Mouse (Mus musculus): Measurements from ENCODE around the gene Scd2. TPM values are rescaled to one million over a fixed set of nuclear protein-coding genes. Genes with fewer than 3 reads are reported as not detected.

Scd2 gene
- polyA plus RNA-seq, 1 experiment from 2014 or later, result 6.2 TPM

DNA sequence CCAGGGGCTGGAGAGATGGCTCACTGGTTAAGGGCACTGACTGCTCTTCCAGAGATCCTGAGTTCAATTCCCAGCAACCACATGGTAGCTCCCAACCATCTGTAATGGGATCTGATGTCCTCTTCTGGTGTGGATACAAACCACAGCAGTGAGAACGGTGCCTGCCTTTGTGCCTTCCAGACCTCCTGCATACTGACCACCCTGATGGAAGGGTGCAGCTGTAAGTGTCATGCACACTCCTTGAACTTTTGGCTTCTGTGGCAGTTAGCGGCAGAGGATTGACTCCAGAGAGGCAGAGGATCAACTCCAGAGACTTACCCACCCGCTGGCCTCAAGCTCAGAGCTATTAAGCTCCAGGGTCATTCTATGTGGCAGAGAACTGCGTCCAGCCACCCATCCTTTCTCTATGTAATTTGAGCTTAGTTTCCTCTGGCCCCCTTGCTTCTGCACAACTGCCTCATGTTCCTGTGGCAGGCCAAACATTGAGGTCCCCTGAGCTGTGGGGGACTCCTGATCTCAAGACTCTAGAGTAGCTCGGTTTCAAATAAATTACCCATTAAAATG lies 23.4 kb downstream of the Scd2 start:
- H3K4me1 ChIP-seq (ENCODE audit: insufficient read depth), result peaks cover 12% of the 10 kb centered on the region
- WGBS (ENCODE audit: insufficient replicate concordance), result 76% methylated on average over 5 of the region's 5 CpGs
- TF ChIP-seq EP300 (IDR thresholded peaks at IDR 0.05; ENCODE audit: low read depth), result no peak
- no peak for TF ChIP-seq CTCF (IDR thresholded peaks at IDR 0.05; ENCODE audit: low read depth)

DNA sequence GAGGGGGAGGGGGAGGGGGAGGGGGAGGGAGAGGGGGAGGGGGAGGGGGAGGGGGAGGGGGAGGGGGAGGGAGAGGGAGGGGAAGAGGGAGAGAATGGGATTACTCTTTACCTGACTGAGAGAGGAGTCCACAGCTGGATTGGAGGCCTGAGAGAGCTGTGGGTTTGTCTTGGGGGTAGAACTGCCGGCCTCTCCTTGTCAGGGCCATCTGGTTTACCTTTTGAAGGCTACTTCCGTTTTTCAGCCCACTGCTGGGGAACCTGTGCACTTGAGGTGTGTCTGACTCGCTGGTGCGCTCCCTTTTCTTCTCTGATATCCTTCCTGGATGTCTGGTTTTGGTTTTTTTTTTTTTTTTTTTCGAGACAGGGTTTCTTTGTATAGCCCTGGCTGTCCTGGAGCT lies 23.9 kb downstream of the Scd2 start:
- no peak for TF ChIP-seq EP300 (IDR thresholded peaks at IDR 0.05; ENCODE audit: low read depth)
- 71% methylated on average over 5 of the region's 5 CpGs for WGBS (ENCODE audit: insufficient replicate concordance)

More for the DNA sequence above, 23.4 kb downstream of the Scd2 start:
- H3K9me3 ChIP-seq (ENCODE audit: low read length), result no peaks in the 10 kb centered on the region; the same call in 1 of the 2 replicates
- no peak overlapping the region for H3K4me2 ChIP-seq (ENCODE audit: low read depth, low read length)
- H3K27ac ChIP-seq (ENCODE audit: low read depth), result no peak overlapping the region
- ATAC-seq (no peak), DNase-seq (no peak)
- no peak overlapping the region for H3K4me3 ChIP-seq (ENCODE audit: low read depth, low read length)
- H3K36me3 ChIP-seq (replicated peaks; ENCODE audit: insufficient read depth, low read length), result no peaks in the 10 kb centered on the region
- no peaks in the 10 kb centered on the region for H3K27me3 ChIP-seq (ENCODE audit: insufficient read depth, low read length)
- H3K9ac ChIP-seq (replicated peaks), result no peak overlapping the region

GRCm38 (mm10) chr19:44318545-44318944 lies 25.1 kb downstream of the Scd2 start:
- Histone ChIP-seq H3K36me3 (replicated peaks; ENCODE audit: insufficient read depth, low read length) (no peaks in the 10 kb centered on the region), H3K9me3 (ENCODE audit: low read length) (no peaks in the 10 kb centered on the region; the same call in 1 of the 2 replicates), H3K27ac (ENCODE audit: low read depth) (no peak overlapping the region), H3K4me2 (ENCODE audit: low read depth, low read length) (no peak overlapping the region), H3K4me3 (ENCODE audit: low read depth, low read length) (no peak overlapping the region), H3K27me3 (ENCODE audit: insufficient read depth, low read length) (no peaks in the 10 kb centered on the region), H3K9ac (replicated peaks) (no peak overlapping the region), H3K4me1 (ENCODE audit: insufficient read depth) (peaks cover 9% of the 10 kb centered on the region)
- no peak for ATAC-seq
- peak; percentile 42 for TF ChIP-seq CTCF (IDR thresholded peaks at IDR 0.05; ENCODE audit: low read depth)
- no peak for TF ChIP-seq EP300 (IDR thresholded peaks at IDR 0.05; ENCODE audit: low read depth)
- DNase-seq, result no peak

More for the DNA sequence above, 23.9 kb downstream of the Scd2 start:
- DNase-seq, result no peak
- H3K4me2 ChIP-seq (ENCODE audit: low read depth, low read length), result no peak overlapping the region
- no peaks in the 10 kb centered on the region; the same call in 1 of the 2 replicates for H3K9me3 ChIP-seq (ENCODE audit: low read length)
- H3K27me3 ChIP-seq (ENCODE audit: insufficient read depth, low read length), result no peaks in the 10 kb centered on the region
- H3K4me3 ChIP-seq (ENCODE audit: low read depth, low read length), result no peak overlapping the region
- H3K4me1 ChIP-seq (ENCODE audit: insufficient read depth), result peaks cover 9% of the 10 kb centered on the region
- H3K9ac ChIP-seq (replicated peaks), result no peak overlapping the region
- H3K27ac ChIP-seq (ENCODE audit: low read depth), result no peak overlapping the region
- ATAC-seq, result no peak
- H3K36me3 ChIP-seq (replicated peaks; ENCODE audit: insufficient read depth, low read length), result no peaks in the 10 kb centered on the region

GRCm38 (mm10) chr19:44320316-44320715 lies 26.8 kb downstream of the Scd2 start:
- ATAC-seq, result no peak
- no peak overlapping the region for H3K9ac ChIP-seq (replicated peaks)
- DNase-seq, result no peak
- no peaks in the 10 kb centered on the region for H3K36me3 ChIP-seq (replicated peaks; ENCODE audit: insufficient read depth, low read length)
- no peak overlapping the region for H3K27ac ChIP-seq (ENCODE audit: low read depth)
- TF ChIP-seq EP300 (IDR thresholded peaks at IDR 0.05; ENCODE audit: low read depth) (no peak), CTCF (IDR thresholded peaks at IDR 0.05; ENCODE audit: low read depth) (no peak)
- H3K4me3 ChIP-seq (ENCODE audit: low read depth, low read length), result no peak overlapping the region
- 77% methylated on average over 3 of the region's 3 CpGs for WGBS (ENCODE audit: insufficient replicate concordance)
- no peak overlapping the region for H3K4me2 ChIP-seq (ENCODE audit: low read depth, low read length)
- H3K4me1 ChIP-seq (ENCODE audit: insufficient read depth), result no peaks in the 10 kb centered on the region
- H3K9me3 ChIP-seq (ENCODE audit: low read length), result no peaks in the 10 kb centered on the region; the same call in 1 of the 2 replicates
- H3K27me3 ChIP-seq (ENCODE audit: insufficient read depth, low read length), result no peaks in the 10 kb centered on the region

GRCm38 (mm10) chr19:44321201-44321600 lies 27.7 kb downstream of the Scd2 start:
- no peaks in the 10 kb centered on the region for H3K4me1 ChIP-seq (ENCODE audit: insufficient read depth)
- H3K27ac ChIP-seq (ENCODE audit: low read depth), result no peak overlapping the region
- no peaks in the 10 kb centered on the region for H3K27me3 ChIP-seq (ENCODE audit: insufficient read depth, low read length)
- no peak overlapping the region for H3K4me2 ChIP-seq (ENCODE audit: low read depth, low read length)
- no peak overlapping the region for H3K4me3 ChIP-seq (ENCODE audit: low read depth, low read length)
- DNase-seq, result no peak
- H3K9me3 ChIP-seq (ENCODE audit: low read length), result no peaks in the 10 kb centered on the region; the same call in 1 of the 2 replicates
- H3K36me3 ChIP-seq (replicated peaks; ENCODE audit: insufficient read depth, low read length), result no peaks in the 10 kb centered on the region
- ATAC-seq, result no peak
- H3K9ac ChIP-seq (replicated peaks), result no peak overlapping the region
- 76% methylated on average over 4 of the region's 4 CpGs for WGBS (ENCODE audit: insufficient replicate concordance)
- TF ChIP-seq CTCF (IDR thresholded peaks at IDR 0.05; ENCODE audit: low read depth), result no peak

- H3K9ac ChIP-seq (replicated peaks), result no peak overlapping the region
- WGBS (ENCODE audit: insufficient replicate concordance), result 66% methylated on average over 2 of the region's 2 CpGs
- TF ChIP-seq CTCF (IDR thresholded peaks at IDR 0.05; ENCODE audit: low read depth), result no peak
- no peak for TF ChIP-seq EP300 (IDR thresholded peaks at IDR 0.05; ENCODE audit: low read depth)
- ATAC-seq, result no peak
- no peaks in the 10 kb centered on the region; the same call in 1 of the 2 replicates for H3K9me3 ChIP-seq (ENCODE audit: low read length)
- H3K27ac ChIP-seq (ENCODE audit: low read depth), result no peak overlapping the region
- no peaks in the 10 kb centered on the region for H3K4me1 ChIP-seq (ENCODE audit: insufficient read depth)
- H3K36me3 ChIP-seq (replicated peaks; ENCODE audit: insufficient read depth, low read length), result no peaks in the 10 kb centered on the region
- no peak overlapping the region for H3K4me2 ChIP-seq (ENCODE audit: low read depth, low read length)
- H3K4me3 ChIP-seq (ENCODE audit: low read depth, low read length), result no peak overlapping the region
- no peaks in the 10 kb centered on the region for H3K27me3 ChIP-seq (ENCODE audit: insufficient read depth, low read length)
- no peak for DNase-seq
These were observed 28.2 kb downstream of the Scd2 start for GRCm38 (mm10) chr19:44321631-44322030.

Measured in liver, postnatal 0 days (tissue).